Mouse (Mus musculus): Measurements from ENCODE around the gene Grm5.

Grm5 gene

DNA sequence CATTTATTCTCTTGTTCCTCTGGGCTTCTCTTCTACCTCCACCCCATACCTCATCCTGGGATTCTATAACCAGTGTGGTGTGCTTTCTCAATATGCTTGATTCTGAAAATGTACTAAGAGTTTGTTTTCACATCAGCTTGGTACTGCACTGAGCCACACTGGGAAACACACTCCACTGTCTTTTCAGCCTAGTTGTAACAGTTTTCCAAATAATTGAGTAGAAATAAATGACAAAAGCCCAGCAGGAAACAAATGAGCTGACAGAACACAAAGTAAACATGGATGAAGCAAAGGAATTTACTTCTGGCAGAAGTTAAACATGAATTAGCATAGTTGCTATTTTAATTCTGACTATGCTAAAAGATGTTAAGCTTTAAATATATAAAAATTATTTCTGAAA lies 262.1 kb downstream of the Grm5 start:
- DNase-seq (ENCODE audit: low read depth, low spot score), result no peak

DNA sequence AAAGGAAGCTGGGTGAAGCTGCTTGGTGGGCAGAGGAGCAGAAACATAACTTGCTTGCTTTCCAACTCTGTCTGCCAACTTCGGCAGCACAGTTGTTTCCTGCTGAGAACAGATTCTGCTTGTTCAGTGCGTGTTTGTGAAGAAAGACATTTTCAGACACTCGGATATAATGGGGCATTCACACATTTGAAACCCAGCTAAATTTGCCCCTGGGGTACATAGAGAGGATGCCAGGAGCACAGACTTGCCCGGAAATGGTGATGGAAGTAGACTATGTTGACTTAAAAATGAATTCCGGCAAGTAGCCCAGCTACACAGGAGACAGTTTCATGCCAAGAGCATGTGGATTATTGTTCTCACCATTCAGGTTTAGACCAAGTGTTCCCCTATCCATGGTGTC lies 342.0 kb downstream of the Grm5 start:
- peak; percentile 7 for DNase-seq (ENCODE audit: low read depth, low spot score)

DNA sequence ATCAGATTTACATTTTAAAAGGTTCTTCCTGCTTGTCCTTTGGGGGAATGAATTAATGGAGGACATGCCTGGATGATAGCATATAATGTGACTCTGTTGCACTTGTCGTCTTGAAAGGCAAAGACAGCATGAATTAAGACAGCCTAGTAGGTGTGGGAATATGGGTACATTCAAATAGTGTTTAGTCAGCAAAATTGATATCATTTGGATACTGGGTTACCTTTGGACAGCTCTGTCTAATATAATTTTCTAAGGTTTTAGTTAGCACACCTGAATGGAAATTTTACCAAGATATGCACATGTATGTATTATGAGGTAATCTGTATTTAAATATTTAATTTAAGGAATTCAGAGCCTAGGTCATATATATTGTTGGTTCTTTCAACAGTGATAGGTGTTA lies 353.4 kb downstream of the Grm5 start:
- DNase-seq (ENCODE audit: low read depth, low spot score), result no peak

DNA sequence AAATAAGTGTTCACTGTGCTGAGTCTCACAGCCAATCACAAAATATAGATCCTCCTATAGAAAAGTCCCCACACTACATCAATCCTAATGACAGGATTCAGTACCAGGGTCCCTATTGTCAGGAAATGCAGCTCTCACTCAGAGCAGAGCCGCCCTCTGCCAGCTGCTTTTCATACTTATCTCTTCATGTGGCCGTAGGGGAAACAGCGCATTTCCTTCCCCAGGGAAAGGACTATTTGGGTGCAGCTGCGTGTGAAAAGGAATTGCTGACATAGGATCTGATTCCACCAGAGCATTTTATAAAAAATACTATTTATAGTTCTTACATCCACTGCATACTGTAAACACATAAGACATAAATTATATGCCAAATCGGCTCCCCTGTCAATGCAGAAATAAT lies 354.3 kb downstream of the Grm5 start:
- DNase-seq (ENCODE audit: low read depth, low spot score), result no peak

DNA sequence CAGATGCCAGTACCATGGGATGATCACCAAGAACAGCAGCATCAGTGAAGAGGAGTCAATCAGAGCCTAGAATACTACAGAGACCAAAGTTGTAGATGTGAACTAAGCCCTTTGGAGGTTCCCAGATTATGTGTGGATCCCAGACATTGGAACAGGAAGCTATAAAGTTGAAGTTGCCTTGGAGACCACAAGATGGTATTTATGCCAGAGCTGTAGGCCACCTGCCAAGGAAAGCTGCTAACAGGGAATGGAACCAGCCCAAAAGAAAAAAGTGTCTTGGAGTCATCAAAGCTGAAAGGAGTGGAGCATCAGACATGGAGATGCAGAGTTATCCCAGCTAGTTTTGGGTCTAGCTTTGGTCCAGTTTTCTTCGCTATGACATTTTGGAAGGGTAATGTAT lies 366.2 kb downstream of the Grm5 start:
- no peak for DNase-seq (ENCODE audit: low read depth, low spot score)

DNA sequence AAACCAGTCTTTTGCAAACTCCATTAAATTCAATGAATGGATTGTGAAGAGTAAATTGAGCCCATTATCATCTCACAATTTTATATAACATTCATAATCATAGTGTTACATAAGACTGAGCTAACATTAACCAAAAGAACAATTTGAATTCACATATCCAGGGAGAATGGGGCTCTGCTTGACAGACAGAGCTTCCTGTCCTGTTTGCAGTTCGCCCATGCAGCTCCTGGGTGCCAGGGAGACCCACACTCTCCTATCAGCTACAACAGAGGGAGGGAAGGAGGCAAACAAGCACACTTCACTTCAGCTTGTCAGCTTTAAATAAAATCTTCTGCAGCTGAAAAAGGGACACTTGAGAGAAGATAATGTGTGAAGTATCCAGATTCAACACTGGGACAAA lies 389.2 kb downstream of the Grm5 start:
- no peak for DNase-seq (ENCODE audit: low read depth, low spot score)

DNA sequence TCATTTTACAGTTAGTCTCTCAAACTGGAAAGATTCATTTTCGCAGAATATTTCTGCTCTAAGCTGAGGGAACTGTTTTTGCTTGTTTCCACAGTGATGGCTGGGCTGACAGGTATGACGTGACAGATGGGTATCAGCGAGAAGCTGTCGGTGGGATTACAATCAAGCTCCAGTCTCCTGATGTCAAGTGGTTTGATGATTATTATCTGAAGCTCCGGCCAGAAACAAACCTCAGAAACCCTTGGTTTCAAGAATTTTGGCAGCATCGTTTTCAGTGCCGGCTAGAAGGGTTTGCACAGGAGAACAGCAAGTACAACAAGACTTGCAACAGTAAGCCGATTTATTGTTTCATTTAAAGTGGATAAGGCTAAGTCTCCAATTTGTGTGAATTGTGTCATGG lies 391.1 kb downstream of the Grm5 start:
- DNase-seq (ENCODE audit: low read depth, low spot score), result no peak

DNA sequence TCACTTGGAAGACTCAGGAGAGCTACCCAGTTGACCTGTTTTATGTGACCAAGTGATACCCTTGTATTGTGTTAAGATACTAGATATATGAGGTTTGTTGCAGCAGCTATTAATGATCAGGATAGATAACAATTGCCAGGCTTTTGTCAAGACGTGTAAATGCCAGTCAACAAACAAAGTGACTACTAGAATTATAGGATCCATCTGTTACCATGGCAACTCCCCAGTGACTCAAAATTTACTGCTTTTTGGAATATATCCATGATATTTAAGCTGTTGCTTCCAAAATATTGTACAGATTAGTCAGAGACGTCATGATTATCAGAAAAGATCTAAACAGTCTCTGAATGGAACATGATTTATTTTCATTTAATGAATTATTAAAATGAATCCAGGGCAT lies 399.5 kb downstream of the Grm5 start:
- no peak for DNase-seq (ENCODE audit: low read depth, low spot score)

DNA sequence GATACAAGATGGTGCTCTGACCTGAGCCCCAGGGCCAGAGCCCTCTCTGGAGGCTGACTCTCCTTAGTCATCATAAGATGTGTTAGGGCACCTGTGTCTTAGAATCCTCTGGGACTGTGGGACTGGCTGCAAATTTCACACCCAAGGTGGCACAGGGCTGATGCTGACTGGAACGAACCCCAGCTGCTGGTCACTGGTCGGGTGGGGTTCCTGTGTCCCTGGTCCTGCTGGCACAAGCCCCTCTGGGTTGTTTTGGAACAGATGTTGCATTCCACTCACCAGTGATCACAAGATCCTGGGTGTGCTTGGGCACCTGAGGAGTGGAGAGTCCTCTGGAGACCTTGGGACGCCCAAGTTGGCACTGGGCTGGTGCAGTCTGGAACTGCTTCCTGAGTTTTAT lies 430.5 kb downstream of the Grm5 start:
- DNase-seq (ENCODE audit: low read depth, low spot score), result no peak

DNA sequence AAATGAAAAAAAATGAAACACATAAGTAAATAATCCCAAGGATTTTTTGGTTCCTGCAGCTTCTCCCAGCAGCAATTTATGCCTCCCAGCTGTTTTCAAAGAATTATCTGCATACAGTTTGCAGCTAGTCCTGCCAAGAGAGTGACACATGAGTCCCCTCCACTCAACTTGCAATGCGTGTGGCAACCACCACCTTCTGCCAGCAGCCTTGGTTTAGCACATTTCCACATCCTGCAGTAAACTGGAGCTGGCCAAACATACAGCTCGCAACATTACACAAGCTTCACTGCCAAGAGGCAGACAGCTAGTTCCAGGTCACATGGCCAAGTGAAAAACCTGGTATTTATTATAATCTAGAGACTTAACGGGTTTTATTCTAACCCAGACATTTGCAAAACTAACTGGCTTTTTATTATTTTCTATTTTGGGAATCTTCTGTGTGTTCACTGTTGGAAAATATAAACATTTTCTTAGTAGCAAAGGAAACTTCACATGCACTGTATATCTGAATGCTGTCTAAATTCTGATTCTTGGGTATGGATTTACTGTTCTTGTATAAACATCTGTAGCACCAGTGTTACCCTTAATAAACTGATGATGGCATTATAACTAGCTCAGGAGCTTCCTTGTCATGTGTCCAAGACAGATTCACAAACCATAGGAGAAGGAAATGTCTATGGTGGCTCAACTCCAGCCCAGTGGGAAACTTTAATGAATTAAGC lies 443.6 kb downstream of the Grm5 start:
- peak; percentile 30 for DNase-seq (ENCODE audit: low read depth, low spot score)

DNA sequence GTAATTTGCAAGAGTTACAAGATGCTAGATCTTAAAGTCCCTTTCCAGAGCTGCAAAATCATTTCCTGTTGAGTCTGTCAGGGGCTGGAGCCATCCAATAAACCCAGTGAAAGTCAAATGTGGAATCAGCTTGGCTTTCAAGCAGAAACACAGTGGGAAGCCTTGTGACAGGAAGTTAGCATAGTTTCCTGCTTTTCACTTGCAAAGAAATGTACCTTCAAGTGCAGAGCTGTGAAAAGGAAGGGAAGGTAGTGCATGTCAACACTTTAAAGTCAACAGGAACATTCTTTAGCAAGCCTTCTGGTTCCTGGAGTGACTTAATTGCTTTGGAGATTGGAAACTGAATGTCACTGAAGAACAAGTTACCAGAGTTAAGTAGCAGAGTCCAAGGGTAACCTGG lies 463.4 kb downstream of the Grm5 start:
- DNase-seq (ENCODE audit: low read depth, low spot score), result no peak

DNA sequence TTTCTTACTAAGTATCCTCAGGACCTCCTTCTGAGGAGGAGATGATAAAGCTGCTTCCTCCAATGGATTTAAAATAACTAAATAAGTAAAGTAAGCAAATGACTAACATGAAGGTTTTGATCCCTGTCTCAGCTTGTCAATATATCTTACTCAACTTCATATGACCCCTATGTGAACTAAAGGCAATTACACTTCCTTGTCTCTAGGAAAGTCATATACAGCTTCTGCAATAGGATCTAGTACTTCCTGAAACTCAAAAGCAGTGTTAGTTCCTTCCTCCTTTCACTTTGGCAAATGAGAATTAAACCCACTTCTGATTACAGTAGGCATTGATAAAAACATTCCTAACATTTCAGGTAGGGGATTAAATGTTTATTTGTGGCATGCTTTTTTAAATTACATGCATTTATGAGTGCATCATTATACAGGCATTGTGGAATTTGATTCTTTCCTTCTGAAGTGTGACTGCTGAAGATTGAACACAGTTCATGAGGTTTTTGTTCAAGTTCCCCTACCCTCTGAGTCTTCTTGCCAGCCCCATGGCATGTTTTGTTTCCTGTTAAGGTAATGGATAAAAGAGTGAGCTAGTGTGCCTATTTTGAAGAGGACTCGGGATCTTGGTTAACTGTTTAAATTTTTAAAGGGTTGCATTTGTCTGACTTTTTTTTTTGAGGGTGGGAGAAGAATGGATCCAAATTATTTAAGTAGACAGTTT lies 470.4 kb downstream of the Grm5 start:
- no peak for DNase-seq (ENCODE audit: low read depth, low spot score)

DNA sequence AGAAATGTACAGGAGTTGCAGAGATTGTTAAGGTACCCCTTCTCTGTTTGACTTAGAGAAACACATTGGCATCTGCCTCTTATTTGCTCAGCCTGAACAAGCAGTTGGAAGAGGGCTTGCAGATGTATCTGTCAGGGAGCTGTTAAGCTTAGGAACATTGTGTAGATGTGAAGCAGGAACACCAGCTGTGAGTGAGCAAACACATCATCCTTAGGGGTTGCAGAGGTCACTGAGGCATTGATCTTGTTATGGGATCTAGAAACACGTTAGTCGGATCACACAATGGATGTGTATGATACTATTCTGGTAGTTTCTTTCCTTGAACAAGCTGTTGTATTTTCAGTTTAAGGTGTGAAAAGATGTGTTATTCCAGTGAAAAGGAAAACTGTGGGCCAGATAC lies 472.5 kb downstream of the Grm5 start:
- DNase-seq (ENCODE audit: low read depth, low spot score), result no peak

DNA sequence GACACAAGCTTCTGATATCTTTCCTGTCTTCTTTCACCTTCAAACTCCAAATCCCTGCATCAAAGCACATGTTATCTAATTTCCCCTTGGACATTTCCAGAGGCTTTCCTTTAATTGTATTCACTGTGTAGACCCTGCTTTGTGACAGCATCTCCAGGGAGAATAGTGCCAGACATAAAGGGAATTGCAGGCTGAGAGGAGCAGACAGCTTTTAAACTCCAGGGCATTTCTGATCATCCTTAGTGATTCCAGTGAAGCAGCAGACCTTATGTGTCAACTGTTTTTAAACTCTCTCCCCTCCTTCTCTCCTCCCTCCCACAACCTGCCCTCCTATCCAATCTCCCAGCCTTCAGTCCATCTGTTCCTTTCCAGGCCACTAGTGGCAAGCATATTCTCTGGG lies 507.1 kb downstream of the Grm5 start:
- DNase-seq (ENCODE audit: low read depth, low spot score), result no peak

DNA sequence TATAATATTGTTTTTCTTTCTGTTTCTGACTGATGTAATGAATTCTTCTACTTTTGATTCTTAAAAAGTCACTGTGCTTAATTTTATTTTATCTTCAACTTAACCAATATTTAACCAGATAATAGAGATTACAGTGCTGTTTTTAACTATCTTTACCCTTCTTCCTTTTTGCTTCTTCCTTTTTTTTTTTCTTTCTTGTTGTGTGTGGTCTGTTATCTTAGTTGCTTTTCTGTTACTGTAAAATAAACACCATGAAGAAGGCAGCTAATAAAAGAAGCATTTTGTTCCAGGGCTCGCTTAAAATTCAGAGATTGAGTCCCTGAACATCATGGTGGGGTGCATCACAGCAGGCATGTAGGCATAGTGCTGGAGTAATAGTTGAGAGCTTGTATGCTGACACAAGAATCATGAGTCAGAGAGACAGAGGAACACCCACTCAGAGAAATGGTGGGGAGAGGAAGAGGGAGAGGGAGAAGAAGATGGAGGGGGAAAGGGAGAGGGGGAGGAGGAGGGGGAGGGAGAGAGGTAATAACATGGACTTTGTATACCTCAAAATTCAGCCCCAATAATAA lies 512.7 kb downstream of the Grm5 start:
- no peak for DNase-seq (ENCODE audit: low read depth, low spot score)

DNA sequence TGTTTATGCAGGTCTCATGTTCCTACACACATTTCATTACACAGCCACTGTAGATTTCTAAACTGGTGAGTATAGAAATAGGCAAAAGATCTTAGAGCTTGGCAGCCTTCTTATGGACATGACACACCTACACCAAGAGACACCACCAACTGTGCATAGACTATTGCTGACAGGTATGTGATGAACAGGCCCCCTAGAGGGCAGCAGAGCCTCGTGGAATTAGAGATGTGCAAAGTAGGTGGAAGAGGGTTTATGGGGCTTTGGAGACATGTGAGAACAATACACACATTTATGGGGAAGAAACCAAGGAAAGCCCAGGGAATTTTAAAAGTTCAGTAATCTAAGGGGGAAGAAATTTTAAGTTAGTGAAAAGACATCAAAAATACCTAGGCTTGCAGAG lies 513.7 kb downstream of the Grm5 start:
- DNase-seq (ENCODE audit: low read depth, low spot score), result peak; percentile 27

DNA sequence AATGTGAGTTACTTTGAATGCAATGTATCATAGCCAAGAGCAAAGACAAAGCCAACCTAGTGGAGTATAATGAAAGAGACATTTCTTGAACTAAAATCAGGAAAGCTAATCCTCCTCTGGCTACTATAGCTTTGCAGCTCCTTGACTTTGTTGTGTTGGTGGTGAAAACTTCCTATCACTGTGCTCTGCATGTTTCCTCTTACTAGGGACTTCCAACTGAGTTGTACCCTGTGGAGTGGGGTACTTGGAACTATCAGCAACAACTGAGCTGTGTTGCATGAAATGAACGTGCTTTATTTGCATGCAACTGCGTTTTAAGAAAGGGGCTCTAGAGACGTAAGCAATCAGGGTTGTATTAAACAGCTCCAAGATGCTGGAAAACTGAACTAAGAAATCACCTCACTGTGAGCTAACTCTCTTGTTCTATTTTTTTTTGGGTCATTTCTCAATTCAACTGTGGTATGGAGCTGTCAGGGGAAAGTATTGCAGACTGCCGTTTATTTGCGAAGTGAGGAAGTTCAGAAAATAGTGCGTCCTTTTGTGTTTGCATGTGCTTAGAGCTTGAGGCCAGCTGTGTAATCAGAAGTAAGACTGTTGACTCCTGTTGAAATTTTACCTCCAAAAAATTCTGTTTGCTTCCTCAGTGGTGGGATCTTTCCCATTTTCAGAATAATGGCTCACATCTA lies 532.9 kb downstream of the Grm5 start:
- no peak for DNase-seq (ENCODE audit: low read depth, low spot score)

DNA sequence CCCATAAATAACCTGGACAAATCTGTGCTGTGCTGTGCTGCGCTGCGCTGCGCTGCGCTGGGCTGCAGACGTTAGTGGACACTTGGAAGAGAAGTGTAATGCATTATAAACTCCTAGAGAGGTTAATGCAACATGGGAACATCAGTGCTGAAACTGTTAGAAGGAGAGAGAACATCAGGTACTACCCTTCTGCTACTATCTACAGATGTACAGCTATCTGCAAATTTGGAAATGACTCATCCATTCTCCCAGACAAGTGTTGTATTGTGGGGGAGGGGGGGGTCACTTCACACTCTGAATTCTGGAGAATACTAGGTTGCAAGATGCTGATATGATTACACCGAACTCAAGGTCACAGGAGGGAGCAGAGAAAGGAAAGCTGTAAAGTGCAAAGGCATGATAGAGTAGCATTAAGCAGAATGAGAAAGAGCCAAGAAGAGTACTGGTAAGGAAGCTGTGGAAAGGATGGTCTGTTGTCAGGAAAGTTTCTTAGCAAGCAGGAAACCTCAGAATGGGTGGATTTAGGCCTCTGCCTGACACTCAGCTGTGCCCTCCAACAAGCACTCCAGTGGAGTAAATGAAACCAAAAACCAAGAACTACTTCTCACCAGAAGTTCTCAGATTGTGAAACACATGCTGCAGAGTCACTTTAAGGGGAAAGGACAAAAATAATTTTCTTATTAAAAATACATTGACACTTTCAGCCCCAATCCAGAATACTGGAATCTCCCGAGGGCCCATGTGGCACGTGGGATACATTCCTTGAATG lies 544.3 kb downstream of the Grm5 start:
- DNase-seq (ENCODE audit: low read depth, low spot score), result no peak

DNA sequence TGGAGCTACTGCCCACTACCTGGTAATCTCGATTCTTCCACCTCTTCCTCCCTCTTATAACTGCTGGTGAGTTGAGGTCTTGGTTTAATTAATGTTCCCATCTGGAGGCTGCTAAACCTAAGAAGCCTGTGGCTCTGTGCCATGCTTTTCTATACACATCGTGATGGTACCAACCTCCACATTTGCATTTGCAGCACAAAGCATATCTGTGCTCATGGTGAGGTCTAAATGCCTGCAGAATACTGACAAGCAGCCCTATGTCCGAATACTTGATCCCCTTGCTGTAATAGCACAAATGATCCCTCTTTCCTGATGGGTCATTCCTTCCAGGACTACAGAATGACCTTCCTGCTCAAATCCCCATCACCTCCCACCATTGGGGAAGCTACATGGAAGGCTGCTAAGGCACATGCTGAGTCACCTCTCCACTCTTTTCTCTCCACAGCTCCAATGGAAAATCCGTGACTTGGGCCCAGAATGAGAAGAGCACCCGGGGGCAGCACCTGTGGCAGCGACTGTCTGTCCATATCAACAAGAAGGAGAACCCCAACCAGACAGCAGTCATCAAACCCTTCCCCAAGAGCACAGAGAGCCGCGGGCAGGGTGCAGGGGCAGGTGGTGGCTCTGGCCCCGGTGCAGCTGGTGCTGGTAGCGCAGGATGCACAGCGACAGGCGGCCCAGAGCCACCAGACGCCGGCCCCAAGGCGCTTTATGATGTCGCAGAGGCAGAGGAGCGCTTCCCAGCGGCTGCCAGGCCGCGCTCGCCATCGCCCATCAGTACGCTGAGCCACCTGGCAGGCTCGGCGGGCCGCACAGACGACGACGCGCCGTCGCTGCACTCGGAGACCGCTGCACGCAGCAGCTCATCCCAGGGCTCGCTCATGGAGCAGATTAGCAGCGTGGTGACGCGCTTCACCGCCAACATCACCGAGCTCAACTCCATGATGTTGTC lies 545.8 kb downstream of the Grm5 start:
- DNase-seq (ENCODE audit: low read depth, low spot score), result no peak

DNA sequence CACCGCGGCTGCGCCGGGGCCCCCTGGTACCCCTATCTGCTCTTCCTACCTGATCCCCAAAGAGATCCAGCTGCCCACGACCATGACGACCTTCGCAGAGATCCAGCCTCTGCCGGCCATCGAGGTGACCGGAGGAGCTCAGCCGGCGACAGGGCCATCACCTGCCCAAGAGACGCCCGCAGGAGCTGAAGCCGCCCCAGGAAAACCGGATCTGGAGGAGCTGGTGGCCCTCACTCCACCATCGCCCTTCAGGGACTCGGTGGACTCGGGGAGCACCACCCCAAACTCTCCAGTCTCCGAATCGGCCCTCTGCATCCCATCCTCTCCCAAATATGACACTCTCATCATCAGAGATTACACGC lies 546.5 kb downstream of the Grm5 start:
- no peak for DNase-seq (ENCODE audit: low read depth, low spot score)

Data from skeletal muscle tissue, adult 2 months (tissue).